Mouse (Mus musculus) adrenal gland, adult 8-10 months (tissue): ENCODE results near the gene Homer1. TPM values are rescaled to one million over a fixed set of nuclear protein-coding genes. Genes with fewer than 3 reads are reported as not detected.

Source experiments
- DNase-seq: peaks from one replicate; pipeline ENCODE4 v3.0.0; 2022
- total RNA-seq, 4 experiments: library from RNA; stranded (reverse); gene quantifications; 2 replicates each; pipeline ENCODE4 v1.2.4; 2022

Gene Homer1
- total RNA-seq, 4 experiments from 2014 or later = 27.3 to 38.2 (median 32.2) TPM

- DNase-seq = no peak
These were observed 102.5 kb downstream of the Homer1 start for GRCm38 (mm10) chr13:93401947-93402346.

GRCm38 (mm10) chr13:93406855-93407254 is 107.4 kb downstream of the Homer1 start:
- no peak for DNase-seq

DNA sequence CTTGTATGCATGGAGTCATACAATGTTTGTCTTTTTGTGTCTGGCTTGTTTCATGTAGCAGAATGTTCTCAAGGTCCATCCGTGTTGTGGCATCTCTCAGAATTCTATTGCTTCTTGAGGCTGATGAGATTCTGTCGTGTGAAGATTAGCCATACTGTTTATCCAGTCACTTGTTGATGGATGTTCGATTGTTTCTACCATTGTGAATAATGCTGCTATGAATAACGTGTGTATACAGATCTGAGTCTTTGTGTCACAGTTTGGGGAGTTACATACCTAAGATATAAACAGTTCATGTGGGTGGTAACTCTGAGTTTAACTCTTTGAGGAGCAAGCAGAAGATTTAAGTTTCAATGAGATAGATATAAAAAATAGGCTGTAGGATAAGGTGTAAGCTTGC is 110.9 kb downstream of the Homer1 start:
- no peak for DNase-seq

- no peak for DNase-seq
These were observed 115.6 kb downstream of the Homer1 start for GRCm38 (mm10) chr13:93415055-93415454.

DNA sequence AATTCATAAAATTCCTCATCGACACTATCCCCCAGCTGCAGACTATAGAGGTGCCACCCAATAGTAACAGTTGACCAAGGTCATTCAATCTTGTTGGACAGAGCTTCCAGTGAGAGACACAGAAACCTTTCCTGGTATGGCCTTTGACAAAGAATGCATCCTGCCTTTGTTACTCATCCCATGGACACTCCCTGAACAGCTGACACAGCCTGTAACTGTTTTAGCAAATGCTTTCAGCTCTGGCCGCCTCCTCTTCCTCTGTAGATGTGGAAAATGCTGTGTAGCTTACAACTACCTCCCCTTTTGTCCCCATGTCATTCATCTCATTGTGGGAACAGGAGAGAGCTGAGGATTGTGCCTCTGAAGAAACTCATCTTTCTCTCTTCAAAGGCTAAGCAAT is 118.9 kb downstream of the Homer1 start:
- no peak for DNase-seq

- no peak for DNase-seq
These were observed 120.3 kb downstream of the Homer1 start for GRCm38 (mm10) chr13:93419779-93420178.

GRCm38 (mm10) chr13:93423224-93423623 is 123.8 kb downstream of the Homer1 start:
- DNase-seq = no peak

DNA sequence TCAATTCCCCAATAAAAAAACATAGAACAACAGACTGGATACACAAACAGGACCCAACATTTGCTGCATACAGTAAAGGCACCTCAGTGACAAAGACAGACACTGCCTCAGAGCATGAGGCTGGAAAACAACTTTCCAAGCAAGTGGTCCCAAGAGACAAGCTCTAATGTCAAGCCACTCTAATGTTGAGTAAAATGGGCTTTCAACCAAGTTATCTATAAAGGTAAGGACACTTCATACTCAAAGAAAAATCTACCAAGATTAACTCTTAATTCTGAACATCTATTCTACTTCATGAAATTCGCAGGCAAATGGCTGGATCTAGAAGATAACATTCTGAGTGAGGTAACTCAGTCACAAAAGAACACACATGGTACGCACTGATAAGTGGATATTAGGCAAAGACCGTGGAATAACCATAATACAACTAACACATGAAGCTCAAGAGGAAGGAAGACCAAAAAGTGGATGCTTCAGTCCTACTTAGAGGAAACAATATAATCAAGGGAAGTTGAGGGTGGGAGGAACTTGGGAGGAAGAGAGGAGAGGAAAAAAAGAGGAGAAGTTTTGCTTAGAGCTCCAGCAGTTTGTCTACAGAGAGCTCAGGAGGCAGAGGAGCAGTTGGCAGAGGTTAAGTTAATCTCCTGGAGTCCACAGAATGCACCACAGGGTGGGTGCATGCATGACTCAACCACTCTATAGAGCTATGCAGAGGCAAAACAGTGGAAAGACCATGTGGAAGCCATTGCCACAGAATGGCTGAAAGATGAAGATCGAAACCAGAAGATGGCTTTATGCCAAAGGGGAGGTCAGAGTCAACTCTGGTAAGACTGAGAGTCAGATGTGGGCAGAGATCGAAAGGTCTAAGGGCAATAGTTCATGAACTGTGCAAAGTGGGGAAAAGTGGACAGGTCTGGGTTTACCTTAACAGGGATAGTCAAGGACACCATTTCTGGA is 128.8 kb downstream of the Homer1 start:
- DNase-seq = no peak

GRCm38 (mm10) chr13:93429205-93429604 is 129.8 kb downstream of the Homer1 start:
- no peak for DNase-seq

GRCm38 (mm10) chr13:93440167-93440566 is 140.7 kb downstream of the Homer1 start:
- no peak for DNase-seq

- DNase-seq = no peak
These were observed 153.8 kb downstream of the Homer1 start for GRCm38 (mm10) chr13:93453275-93453674.

Other genes with a start within 250 kb of the Homer1 start
- gene Cmya5, start 154.9 kb upstream of the Homer1 start, total RNA-seq = under 1 TPM; 0.23 to 0.65 (median 0.43) TPM
- gene Tent2, start 107.2 kb upstream of the Homer1 start, total RNA-seq = 10 to 100 TPM; 27.2 to 49.5 (median 35.1) TPM
- gene Jmy, start 200.2 kb downstream of the Homer1 start, total RNA-seq = 10 to 100 TPM; 49.5 to 64.5 (median 54.5) TPM